Mouse (Mus musculus): ENCODE data around the gene Tbce.
"Not testable (repeated sequence)": the region's sequence is repeated elsewhere in the genome, so short reads cannot be mapped to it uniquely, and the experiment has no call there.

Tbce gene

GRCm38 (mm10) chr13:14033309-14034072 lies 5.9 kb downstream of the Tbce start:
- DNase-seq, result no peak

GRCm38 (mm10) chr13:14026154-14026820 lies 13.2 kb downstream of the Tbce start:
- no peak for DNase-seq

- DNase-seq, result no peak
These were observed 13.9 kb downstream of the Tbce start for GRCm38 (mm10) chr13:14025554-14025953.

DNA sequence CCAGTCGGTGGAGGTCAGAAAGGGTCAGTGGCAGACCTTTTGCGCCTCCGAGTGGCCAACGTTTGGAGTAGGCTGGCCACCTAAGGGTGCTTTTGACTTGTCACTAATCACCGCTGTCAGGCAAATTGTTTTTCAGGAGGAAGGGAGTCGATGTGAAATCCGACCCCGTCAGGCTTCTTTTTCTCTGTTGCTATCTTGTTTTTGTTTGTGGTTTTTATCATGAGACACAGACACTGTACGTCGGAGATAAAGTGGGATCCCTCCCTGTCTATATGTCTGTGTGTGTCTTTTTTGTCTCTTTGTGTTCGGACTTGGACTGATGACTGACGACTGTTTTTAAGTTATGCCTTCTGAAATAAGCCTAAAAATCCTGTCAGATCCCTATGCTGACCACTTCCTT lies 18.0 kb downstream of the Tbce start:
- not testable (repeated sequence) for DNase-seq

DNA sequence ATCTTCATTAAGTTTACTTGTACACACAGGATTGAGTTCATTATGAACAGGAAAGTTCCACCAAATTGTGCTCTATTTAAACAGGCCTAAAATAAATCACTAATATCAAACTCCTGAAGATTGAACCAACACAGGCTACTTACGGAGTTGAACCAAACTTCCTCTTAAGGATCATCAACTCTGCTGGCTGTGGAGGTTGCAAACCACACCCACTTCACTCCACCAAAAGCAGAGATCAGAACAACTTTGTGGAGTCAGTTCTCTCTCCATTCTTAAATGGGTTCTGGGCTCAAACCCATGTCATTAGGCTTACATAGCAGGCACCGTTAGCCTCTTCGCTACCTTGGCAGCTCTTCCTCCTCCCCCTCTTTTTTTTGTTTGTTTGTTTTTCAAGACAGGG lies 20.6 kb downstream of the Tbce start:
- no peak for DNase-seq

DNA sequence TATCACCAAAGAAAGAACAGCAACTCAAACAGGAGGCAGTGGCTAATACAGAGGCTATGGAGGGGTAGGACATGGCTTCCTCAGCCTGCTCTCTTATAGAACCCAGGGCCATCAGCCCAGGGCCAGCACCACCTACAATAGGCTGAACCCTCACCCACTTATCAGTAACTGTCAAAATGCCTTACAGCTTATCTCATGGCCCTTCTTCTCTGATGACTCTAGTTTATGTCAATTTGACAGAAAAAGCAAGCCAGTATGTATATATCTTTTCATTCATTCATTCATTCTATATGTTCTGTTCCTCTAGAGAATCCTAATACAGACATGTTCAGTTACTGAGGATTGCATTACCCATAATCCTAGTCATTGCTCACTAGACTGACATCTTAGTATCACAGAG lies 21.2 kb downstream of the Tbce start:
- DNase-seq, result no peak

- DNase-seq, result no peak
These were observed 23.8 kb downstream of the Tbce start for GRCm38 (mm10) chr13:14015609-14016008.

DNA sequence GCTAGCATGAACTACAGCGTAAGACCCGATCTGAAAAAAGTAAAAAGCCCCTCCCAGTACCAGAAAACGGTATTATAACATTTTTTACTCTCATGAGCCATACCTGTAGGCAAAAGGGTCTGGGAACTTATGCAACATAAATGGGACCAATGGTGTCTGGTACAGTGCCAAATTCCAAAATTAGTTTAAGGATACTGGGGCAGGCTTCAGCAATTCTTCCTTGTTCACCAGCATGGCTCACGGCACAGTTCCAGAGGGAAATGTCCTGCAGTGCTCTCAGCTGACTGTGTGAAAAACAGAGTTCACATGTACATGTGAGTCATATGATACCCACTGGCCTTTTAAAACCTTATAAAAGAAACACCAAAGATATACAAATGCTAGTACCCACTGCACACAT lies 24.9 kb downstream of the Tbce start:
- DNase-seq, result peak; percentile 24 to 30

DNA sequence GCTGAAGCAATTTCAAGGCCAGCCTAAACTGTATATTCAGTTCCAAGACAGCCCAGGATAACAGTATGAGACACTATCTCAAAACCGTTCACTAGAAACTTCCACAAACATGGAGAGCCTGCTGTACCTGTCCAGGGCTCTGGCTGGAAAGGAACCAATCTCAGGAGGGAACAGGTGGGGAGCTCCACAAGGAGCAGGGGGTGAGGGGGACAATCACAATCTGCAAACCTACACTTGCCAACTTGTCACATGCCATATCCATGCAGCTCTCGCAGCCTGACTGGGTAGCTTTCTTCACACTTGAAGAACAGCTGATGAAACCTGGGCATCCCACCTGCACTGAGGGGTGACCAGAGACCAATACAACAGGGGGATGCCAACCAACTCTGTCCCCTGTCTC lies 25.4 kb downstream of the Tbce start:
- DNase-seq, result peak; percentile 17 to 21

DNA sequence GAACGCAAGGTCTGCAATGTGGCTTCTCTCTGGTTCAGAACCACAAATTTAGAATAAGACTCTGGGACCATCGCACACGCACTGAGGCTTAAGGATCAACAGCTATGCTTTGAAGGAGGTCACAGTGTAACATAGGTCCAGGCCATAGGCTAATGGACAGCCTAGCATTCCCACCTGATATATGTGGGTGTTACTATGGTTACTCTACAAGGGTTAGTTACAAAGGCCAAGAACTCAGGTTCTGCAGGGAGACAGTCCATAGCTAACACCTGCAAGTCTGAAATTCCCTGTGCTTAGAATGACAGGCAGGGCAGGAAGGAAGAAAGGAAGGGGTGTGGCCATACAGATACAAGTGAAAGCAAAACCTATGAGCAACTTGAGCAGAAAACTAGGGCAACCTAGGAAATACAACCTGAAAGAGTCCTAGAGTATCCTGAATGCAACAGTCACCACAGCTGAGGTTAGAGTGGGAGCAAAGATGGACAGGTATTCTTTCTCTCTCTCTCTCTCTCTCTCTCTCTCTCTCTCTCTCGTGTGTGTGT lies 27.9 kb downstream of the Tbce start:
- DNase-seq, result no peak

GRCm38 (mm10) chr13:14006056-14006455 lies 33.4 kb downstream of the Tbce start:
- no peak for DNase-seq

GRCm38 (mm10) chr13:14004999-14005398 lies 34.4 kb downstream of the Tbce start:
- DNase-seq, result no peak

DNA sequence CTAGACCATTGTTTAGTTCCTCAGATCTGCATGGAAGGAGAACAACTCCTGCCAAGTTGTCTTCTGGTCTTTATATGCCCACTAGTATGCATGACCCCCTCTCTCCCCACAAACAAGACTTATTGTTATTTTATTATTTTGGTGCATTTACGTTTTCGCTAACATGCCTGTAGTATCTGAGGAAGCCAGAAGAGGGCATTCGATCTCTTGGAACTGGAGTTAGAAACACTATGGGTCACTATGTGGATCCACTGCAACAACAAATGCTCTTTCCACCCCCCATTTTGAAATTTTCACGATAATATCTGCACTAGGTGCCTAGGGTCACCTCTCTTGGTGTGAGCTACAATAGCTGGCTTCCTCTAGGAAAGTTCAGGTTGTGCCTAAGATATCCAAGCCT lies 35.4 kb downstream of the Tbce start:
- peak in 1 of 2 experiments; percentile 30 for DNase-seq

GRCm38 (mm10) chr13:14002706-14003105 lies 36.7 kb downstream of the Tbce start:
- no peak for DNase-seq

- no peak for DNase-seq
These were observed 42.0 kb downstream of the Tbce start for GRCm38 (mm10) chr13:13997476-13997875.

DNA sequence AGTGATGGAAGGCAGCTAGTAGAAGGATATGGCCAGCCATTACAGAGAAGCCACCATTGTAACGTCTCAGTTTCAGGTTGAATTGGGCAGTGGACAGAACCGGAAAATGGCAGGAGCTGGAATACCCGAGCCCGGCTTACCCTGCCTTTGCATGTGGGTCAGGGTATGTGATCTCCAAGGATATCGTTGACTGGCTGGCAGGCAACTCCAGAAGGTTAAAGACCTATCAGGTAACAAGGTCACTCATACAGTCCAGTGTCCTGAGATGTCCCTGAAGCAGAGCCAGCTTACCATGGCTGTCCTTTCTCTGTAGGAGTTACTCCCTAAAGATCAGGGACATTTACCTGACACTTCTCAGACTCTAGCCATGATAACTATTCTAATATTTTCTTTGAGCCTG lies 44.4 kb downstream of the Tbce start:
- no peak for DNase-seq

DNA sequence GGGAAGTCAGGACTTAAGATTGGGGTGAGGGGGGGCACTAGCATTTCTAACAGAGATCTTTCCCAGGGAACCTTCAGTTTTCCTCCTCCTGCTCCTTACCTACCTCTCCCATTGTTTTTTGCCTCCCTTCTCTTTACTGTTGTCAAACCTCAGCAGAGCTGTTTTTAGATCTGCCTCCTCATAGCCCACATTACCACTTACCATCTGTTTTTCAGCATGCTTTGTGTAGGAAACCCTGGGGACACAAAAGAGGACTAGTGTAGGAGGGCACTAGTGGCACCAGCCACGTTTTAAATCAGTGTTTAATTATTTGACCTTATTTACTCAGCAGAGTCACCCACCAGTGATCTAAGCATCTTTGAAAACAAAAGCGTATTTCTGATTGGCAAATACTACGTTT lies 46.4 kb downstream of the Tbce start:
- DNase-seq, result no peak

GRCm38 (mm10) chr13:13990391-13990790 lies 49.0 kb downstream of the Tbce start:
- no peak for DNase-seq

GRCm38 (mm10) chr13:13989135-13989534 lies 50.3 kb downstream of the Tbce start:
- no peak for DNase-seq

DNA sequence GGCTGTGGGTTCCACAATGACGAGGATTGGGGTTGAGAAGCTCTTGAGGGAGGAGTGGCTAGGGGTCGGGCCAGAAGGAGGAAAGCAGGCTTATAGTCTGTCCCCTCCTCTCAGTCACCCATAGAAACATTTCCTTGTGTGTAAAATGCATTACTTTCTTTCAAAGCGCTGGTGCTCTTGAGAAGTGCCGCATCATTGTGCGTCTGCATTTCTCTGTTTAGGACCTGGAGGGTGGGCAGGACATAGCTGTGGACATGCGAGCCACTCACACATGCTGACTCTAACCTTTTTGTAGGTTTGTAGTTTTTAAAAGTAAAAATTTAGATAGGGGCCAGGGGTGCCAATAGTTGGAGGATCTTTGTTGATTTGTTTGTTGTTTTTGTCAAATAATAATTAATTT lies 55.9 kb downstream of the Tbce start:
- no peak for DNase-seq

GRCm38 (mm10) chr13:13981842-13982241 lies 57.6 kb downstream of the Tbce start:
- not testable (repeated sequence) for DNase-seq

DNA sequence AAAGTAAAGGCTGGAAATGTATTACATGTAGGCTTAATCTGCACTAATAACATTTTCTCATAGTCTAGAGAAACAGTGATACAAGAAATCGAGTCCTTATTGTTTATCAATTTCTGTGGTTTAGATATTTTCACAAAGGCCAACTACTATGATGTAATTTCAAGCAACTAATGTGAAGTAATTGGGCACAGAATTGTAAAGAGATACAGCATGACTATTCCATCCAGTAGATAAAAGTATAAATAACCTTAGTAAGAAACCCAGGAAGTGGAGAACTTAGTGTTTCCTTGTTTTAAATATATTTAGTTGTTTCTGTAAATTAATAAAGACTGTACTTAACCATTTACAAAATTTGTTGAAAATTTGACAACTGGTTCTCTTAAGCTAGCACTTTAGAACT lies 69.6 kb downstream of the Tbce start:
- no peak for DNase-seq

GRCm38 (mm10) chr13:13968629-13969111 lies 70.8 kb downstream of the Tbce start:
- DNase-seq, result no peak

GRCm38 (mm10) chr13:13966172-13966571 lies 73.3 kb downstream of the Tbce start:
- DNase-seq, result no peak
